Mouse (Mus musculus): ENCODE results near the gene Fpgs. TPM values are rescaled to one million over a fixed set of nuclear protein-coding genes. Genes with fewer than 3 reads are reported as not detected.
A peak's percentile ranks its signal among the peaks of the same experiment; 100 is the strongest.

Gene Fpgs
- total RNA-seq, 2 experiments from 2014 or later: 3.9 to 4.7 TPM

DNA sequence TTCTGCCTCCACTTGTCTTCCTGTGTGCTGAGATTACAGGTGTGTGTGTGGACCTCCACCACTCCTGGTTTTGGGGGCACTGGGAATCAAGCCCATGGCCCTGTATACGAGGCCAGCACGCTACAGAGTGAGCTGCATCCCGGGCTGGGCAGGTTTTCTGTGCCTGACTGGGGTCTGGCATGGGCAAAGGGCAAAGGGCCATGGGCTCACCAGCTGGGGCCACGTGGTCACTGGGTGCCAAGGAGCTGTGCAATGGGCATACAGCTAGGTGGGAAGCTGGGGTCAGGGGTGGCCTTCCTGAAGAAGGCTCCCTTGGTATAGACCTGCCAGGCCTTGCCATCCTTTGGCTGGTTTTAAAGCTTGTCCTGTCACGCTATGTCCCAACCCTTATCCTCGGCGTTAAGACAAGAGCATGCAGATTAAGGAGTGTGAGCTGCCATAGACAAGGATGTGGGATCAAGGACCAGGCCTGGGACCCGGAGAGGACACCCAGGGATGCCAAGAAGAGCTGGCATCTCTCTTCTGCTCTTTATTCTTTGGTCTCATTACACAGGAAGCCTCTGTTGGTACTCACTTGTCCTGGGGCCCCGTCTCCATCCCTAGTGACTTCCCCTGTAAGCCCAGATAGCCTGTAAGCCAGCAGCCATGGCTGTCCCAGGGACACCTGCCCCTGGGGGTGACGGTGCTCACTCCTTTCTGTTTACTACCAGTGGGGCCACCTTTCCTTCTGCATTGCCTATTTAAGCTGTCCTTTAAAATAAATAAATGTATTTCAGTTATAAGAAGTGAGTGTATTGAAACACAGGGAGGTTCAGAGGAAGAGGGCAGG, 69.5 kb downstream of the Fpgs start:
- DNase-seq: peak; percentile 16

GRCm38 (mm10) chr2:32633660-32634059, 70.3 kb downstream of the Fpgs start:
- DNase-seq: peak; percentile 68

Small RNAs within 50 kb of the gene (microRNA-seq; reads per million reads assigned to microRNA genes)
- gene Gm47291 (ENCODE audit: borderline replicate concordance in 2 of 2): 0 reads per million in 2 experiments
- 0 reads per million in 2 experiments for gene Mir1954 (ENCODE audit: borderline replicate concordance in 2 of 2)
- 0 reads per million in 2 experiments for gene Mir2861 (ENCODE audit: borderline replicate concordance in 2 of 2)
- gene Mir3960 (ENCODE audit: borderline replicate concordance in 2 of 2): 0 reads per million in 2 experiments
- 0 reads per million in 2 experiments for gene Mir8093 (ENCODE audit: borderline replicate concordance in 2 of 2)

Other genes with a start within 250 kb of the Fpgs start
- 1 to 10 TPM; 2.4 to 2.9 TPM for gene Fam102a, start 168.8 kb downstream of the Fpgs start, total RNA-seq (2021)
- gene Dpm2, start 133.3 kb downstream of the Fpgs start, total RNA-seq (2021): 10 to 100 TPM; 11.7 to 12.6 TPM
- not detected for gene Pip5kl1, start 129.3 kb downstream of the Fpgs start, total RNA-seq (2021)
- not detected for gene 9430097D07Rik, start 128.5 kb downstream of the Fpgs start, total RNA-seq (2021)
- gene St6galnac4, start 117.0 kb downstream of the Fpgs start, total RNA-seq (2021): 10 to 100 TPM; 24.6 to 29.2 TPM
- 10 to 100 TPM; 37.3 to 42.6 TPM for gene St6galnac6, start 104.4 kb downstream of the Fpgs start, total RNA-seq (2021)
- gene Ak1, start 82.4 kb downstream of the Fpgs start, total RNA-seq (2021): 1,000 to 10,000 TPM; 1,680 to 2,125 TPM
- 10 to 100 TPM; 28.0 to 30.7 TPM for gene Eng, start 57.5 kb downstream of the Fpgs start, total RNA-seq (2021)
- 10 to 100 TPM; 17.2 to 20.0 TPM for gene Cdk9, start 8.9 kb upstream of the Fpgs start, total RNA-seq (2021)
- gene Sh2d3c, start 16.9 kb upstream of the Fpgs start, total RNA-seq (2021): 1 to 10 TPM; 4.2 to 8.4 TPM
- gene 6330409D20Rik, start 36.9 kb upstream of the Fpgs start, total RNA-seq (2021): not detected
- gene Tor2a, start 53.1 kb upstream of the Fpgs start, total RNA-seq (2021): 1 to 10 TPM; 4.9 to 5.7 TPM
- gene Ttc16, start 71.5 kb upstream of the Fpgs start, total RNA-seq (2021): not detected
- 1 to 10 TPM; 2.0 to 2.9 TPM for gene Ptrh1, start 71.6 kb upstream of the Fpgs start, total RNA-seq (2021)
- gene Cfap157, start 80.3 kb upstream of the Fpgs start, total RNA-seq (2021): not detected
- 1 to 10 TPM; 2.7 to 3.8 TPM for gene Stxbp1, start 143.1 kb upstream of the Fpgs start, total RNA-seq (2021)
- 10 to 100 TPM in 1 of 2 experiments, 1 to 10 TPM in 1; 8.1 to 12.4 TPM for gene Fam129b, start 172.0 kb upstream of the Fpgs start, total RNA-seq (2021)

Data from gastrocnemius, postnatal 25 days (tissue).